Mouse (Mus musculus): Measurements from ENCODE around the gene Khk. TPM values are rescaled to one million over a fixed set of nuclear protein-coding genes. Genes with fewer than 3 reads are reported as not detected.

Khk gene
- total RNA-seq, 2 experiments from 2014 or later, result 21.1 to 22.6 TPM

DNA sequence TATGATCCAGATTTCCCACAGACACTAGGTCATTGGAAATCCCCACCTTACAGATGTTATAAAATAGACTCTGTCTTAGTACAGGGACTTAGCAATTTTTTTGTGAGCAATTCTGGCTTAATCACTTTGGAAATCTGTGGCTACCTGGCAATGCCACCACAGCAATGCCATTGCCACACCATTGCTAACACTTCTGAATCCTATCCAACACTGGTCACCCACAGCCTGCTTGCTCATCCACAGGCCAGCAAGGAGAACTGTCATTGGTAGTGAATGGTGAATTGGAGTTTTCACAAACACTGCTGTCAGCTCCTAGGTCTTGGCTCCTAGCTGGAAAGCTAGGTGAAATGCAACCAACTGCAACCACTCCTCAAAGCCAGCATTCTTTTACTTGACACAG, 10.8 kb upstream of the Khk start:
- intact Hi-C loops (cut with DNase I), result no loop called here
- DNase-seq (ENCODE audit: low spot score), result no peak

- intact Hi-C loops (cut with DNase I), result loop anchor here (2.0 kb wide), 1 partner anchor 43 kb away; the partner anchor contains the start of gene Tmem214
- no peak for DNase-seq (ENCODE audit: low spot score)
Measured at GRCm38 (mm10) chr5:30912156-30912555, 9.1 kb upstream of the Khk start.

- intact Hi-C loops (cut with DNase I), result loop anchor here (2.0 kb wide), 1 partner anchor 44 kb away; the partner anchor contains the start of gene Tmem214
Measured at GRCm38 (mm10) chr5:30913060-30913841, 8.0 kb upstream of the Khk start, which contains the start of gene Emilin1. Gene Emilin1, plus strand, starts transcription at chr5:30913402.

DNA sequence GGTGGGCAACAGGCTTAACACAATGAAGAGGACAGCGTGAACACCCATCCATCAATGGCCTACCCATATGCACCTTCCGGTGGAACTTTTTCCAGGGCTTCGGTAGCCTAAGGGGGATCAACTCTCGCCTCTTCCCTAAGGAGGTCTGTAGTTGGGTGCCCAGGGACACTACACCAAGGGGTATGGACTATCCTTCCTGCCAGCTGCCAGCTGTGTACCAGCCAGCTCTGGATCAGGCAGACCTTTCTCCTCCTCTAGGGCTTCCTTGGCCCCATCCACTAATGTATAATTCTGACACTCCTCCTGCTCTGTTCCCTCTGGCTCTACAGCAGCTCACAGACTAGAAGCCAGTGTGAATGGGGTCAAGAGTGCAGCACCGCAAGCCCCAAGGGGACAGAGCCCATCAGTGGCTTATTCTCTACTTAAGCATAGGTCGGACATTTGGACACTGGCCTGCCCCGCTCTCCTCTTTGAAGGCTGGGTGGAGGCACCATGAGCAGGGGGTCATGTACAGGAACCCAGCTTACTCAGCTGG, 7.1 kb upstream of the Khk start:
- intact Hi-C loops (cut with DNase I), result no loop called here
- no peak for DNase-seq (ENCODE audit: low spot score)

More at GRCm38 (mm10) chr5:30913060-30913841, 8.0 kb upstream of the Khk start, which contains the start of gene Emilin1:
- DNase-seq (ENCODE audit: low spot score), result peak; percentile 76

DNA sequence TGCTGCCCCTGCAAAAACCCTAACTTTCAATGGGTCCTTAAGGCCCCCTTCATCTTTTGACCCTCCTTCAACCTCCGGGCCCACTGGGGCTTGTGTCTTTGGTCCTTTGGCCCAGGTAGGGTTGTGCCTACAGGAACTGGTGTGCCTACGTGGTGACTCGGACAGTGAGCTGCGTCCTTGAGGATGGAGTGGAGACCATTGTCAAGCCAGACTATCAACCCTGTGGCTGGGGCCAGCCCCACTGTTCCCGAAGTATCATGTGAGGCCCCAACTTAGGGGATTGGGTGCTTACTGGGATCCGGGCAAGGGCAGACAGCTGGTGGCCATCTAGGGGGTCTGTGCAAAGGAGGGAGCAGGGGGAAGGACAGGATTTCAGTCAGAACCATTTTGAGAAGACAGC, 6.4 kb upstream of the Khk start:
- DNase-seq (ENCODE audit: low spot score), result no peak
- intact Hi-C loops (cut with DNase I), result no loop called here

- intact Hi-C loops (cut with DNase I), result no loop called here
- DNase-seq (ENCODE audit: low spot score), result no peak
Measured at GRCm38 (mm10) chr5:30915456-30915855, 5.8 kb upstream of the Khk start.

GRCm38 (mm10) chr5:30915974-30916433, 5.2 kb upstream of the Khk start:
- intact Hi-C loops (cut with DNase I), result loop anchor here (1.0 kb wide), 1 partner anchor 31 kb away; no protein-coding TSS in a partner anchor
- DNase-seq (ENCODE audit: low spot score), result peak; percentile 92

DNA sequence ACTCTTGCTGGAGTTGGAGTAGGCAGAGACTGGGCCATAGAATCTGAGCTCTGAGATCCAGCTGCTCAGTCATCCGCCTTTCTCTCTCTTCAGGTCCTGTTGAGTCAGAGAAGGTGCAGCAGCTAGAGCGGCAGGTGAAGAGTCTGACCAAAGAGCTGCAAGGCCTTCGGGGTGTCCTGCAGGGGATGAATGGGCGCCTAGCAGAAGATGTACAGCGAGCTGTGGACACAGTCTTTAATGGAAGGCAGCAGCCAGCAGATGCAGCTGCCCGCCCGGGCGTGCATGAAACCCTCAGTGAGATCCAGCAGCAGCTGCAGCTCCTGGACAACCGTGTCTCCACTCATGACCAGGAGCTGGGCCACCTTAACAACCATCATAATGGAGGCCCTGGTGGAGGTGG, 4.4 kb upstream of the Khk start:
- intact Hi-C loops (cut with DNase I), result loop anchor here (1.0 kb wide), 1 partner anchor 32 kb away; no protein-coding TSS in a partner anchor
- no peak for DNase-seq (ENCODE audit: low spot score)

DNA sequence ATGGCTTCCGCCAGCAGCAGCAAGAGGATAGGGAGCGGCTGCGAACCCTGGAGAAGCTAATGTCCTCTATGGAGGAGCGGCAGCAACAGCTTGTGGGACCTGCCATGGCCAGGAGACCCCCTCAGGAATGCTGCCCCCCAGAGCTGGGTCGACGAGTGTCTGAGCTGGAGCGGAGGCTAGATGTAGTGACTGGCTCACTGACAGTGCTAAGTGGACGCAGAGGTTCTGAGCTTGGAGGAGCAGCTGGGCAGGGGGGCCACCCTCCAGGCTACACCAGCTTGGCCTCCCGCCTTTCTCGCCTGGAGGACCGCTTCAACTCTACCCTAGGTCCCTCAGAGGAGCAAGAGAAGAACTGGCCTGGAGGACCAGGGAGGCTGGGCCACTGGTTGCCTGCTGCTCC, 3.9 kb upstream of the Khk start:
- intact Hi-C loops (cut with DNase I), result no loop called here
- DNase-seq (ENCODE audit: low spot score), result no peak

GRCm38 (mm10) chr5:30917891-30918670, 3.1 kb upstream of the Khk start:
- intact Hi-C loops (cut with DNase I), result no loop called here
- no peak for DNase-seq (ENCODE audit: low spot score)

DNA sequence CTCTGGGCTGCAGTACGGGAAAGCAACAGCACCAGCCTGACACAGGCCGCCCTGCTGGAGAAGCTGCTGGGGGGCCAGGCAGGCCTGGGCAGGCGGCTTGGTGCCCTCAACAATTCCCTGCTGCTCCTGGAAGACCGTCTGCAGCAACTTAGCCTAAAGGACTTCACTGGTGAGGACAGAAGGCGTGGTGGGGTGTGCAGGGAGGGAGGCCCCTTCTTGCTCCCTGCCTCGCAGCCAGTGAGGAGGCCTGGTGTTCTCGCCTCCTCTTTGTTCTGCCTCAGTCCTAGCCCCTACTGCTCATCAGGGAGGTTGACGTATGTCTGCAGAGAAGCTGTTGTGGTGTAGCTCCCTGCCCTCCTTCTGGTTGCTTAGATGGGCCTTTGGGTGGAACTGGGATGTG, 2.5 kb upstream of the Khk start:
- intact Hi-C loops (cut with DNase I), result no loop called here
- DNase-seq (ENCODE audit: low spot score), result no peak

GRCm38 (mm10) chr5:30919831-30920614, 1.2 kb upstream of the Khk start:
- DNase-seq (ENCODE audit: low spot score), result no peak
- intact Hi-C loops (cut with DNase I), result loop anchor here (5.0 kb wide), 1 partner anchor 108 kb away; the partner anchor contains the start of gene Mapre3

DNA sequence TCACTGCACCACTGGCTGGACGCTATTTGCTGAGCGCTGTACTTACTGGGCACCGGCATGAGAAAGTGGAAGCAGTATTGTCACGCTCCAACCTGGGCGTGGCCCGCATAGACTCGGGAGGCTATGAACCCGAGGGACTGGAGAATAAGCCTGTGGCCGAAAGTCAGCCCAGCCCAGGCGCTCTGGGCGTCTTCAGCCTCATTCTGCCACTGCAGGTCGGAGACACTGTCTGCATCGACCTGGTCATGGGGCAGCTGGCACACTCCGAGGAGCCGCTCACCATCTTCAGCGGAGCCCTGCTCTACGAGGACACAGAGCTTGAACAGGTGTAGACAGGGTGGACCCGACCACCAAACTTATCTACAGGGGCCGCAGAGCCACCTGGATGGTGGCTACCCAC, 610 bp upstream of the Khk start:
- intact Hi-C loops (cut with DNase I), result loop anchor here (5.0 kb wide), 1 partner anchor 108 kb away; the partner anchor contains the start of gene Mapre3
- DNase-seq (ENCODE audit: low spot score), result no peak

DNA sequence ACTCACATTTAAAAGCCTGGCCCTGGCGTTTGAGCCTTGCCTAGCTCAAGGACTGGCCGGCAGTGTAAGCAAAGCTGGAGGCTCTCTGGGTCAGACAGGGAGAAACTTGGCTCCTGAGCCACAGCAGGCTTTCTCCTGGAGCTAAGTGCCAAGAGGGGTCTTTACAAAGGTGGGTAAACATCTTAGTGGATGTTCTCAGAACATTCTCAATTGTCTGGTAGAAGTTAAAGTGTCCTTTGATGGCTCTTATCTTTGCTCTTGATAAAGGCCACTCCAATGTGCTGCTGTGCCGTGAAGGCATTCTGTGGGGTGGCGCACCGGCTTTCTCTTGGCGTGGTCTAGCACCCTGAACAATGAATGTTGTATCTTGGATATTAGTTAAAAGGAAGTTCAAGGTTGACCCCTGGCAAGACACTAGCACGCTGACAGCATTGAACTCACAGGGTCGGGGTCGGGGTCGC, 1.4 kb downstream of the Khk start:
- DNase-seq (ENCODE audit: low spot score), result no peak
- intact Hi-C loops (cut with DNase I), result loop anchor here (5.0 kb wide), 1 partner anchor 110 kb away; the partner anchor contains the start of gene Mapre3

DNA sequence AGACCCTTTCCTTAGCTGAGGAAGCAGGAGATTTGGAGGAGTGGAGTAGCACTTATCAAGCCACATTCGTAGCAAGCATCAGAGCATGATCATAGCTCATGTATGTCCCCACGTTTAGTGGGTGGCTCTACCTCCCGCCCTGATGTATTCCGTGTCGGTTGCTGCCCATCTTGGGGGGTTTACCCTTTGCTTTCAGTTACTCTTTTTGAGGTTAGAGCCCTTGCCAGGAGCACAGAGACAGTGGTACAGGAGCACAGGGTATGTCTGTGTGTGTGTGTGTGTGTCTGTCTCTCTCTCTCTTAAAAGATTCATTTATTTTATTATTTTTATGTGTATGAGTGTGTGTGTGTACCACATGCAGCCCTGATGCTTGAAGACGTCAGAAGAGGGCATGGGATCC, 1.9 kb downstream of the Khk start:
- DNase-seq (ENCODE audit: low spot score), result no peak
- intact Hi-C loops (cut with DNase I), result loop anchor here (5.0 kb wide), 1 partner anchor 111 kb away; the partner anchor contains the start of gene Mapre3

GRCm38 (mm10) chr5:30924614-30925013, 3.4 kb downstream of the Khk start:
- intact Hi-C loops (cut with DNase I), result loop anchor here (5.0 kb wide), 1 partner anchor 112 kb away; the partner anchor contains the start of gene Mapre3
- no peak for DNase-seq (ENCODE audit: low spot score)

DNA sequence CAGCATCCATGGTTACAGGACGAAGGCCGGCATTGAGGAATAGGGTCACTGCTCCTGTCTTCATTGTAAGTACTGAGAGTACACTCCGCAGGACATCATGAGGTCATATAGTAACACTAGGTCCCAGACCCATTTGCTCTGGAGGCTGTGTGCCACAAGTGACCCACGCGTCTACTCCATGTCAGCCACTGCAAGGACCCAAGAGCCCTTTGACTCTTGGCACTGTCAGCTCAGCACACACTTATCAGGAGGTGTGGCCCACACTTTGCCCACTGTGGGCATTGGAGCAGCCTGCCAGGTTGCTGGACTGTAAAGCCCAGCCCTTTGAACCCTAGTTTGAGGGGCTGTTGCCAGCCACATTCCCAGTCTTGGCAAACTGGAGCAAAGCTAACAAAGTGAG, 4.0 kb downstream of the Khk start:
- no peak for DNase-seq (ENCODE audit: low spot score)
- intact Hi-C loops (cut with DNase I), result no loop called here

DNA sequence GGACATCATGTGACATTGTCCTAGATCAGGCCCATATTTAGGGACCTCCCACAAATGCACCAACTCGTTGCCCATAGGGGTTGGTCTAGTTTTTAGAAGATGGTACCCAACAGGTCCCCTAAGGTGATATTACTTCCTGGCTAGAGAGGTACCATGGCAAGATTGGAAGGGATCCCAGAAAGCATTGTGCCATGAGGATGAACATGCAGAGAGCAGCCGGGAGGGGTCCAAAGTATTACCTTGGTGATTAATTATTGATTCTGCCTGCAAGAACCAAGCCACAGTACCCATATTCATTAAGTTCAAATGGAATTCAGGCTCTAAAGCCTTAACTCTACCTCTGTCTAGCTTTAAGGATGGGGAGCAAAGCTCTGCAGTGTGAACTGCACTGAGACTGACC, 4.8 kb downstream of the Khk start:
- intact Hi-C loops (cut with DNase I), result no loop called here

DNA sequence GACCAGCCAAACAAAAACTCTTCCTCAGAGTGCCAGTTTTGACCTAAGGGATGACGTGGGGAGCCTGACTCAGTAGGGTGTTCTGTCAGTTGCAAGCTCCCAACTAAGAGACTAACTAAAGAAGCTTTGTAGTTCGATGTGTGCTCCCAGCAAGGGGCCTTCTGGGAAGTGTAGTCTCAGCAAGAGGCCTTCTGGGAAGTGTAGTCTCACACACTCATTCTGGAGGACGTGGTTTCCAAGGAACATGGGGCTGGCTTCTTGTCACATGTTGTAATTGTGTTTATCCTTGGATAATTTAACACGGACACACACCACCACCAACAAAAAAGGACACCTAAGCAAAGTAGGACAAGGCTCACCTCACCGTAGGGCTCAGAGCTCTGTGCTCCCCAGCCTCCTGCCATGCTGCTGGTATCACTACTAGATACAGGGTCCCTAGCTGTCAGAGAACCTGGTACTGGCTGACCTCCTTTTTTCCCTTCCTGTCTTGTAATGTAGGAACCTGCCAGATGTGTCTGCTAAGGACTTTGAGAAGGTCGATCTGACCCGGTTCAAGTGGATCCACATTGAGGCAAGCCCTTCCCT, 6.8 kb downstream of the Khk start:
- no peak for DNase-seq (ENCODE audit: low spot score)
- intact Hi-C loops (cut with DNase I), result no loop called here

More for the DNA sequence above, 4.8 kb downstream of the Khk start:
- no peak for DNase-seq (ENCODE audit: low spot score)

All from heart, postnatal 25 days (tissue).